Mouse (Mus musculus) c-Kit-positive CD71-negative TER-119-negative erythroid progenitor cells, embryonic 14.5 days (primary cell): ENCODE data around the gene Nod2.
"Not testable (repeated sequence)": the region's sequence is repeated elsewhere in the genome, so short reads cannot be mapped to it uniquely, and the experiment has no call there.

Experiments used
- DNase-seq: peaks from one replicate; pipeline ENCODE4 v3.0.0-alpha.2; 2013; ENCODE audit warnings: low read depth

Gene Nod2

GRCm38 (mm10) chr8:88633343-88633765 lies 13.8 kb upstream of the Nod2 start:
- DNase-seq = no peak

- DNase-seq = peak; percentile 62
Observed at GRCm38 (mm10) chr8:88635474-88636397, 11.4 kb upstream of the Nod2 start, which contains the start of gene Snx20. Snx20 (minus strand) TSS chr8:88636128.

GRCm38 (mm10) chr8:88637092-88638000 lies 9.8 kb upstream of the Nod2 start:
- DNase-seq = no peak

DNA sequence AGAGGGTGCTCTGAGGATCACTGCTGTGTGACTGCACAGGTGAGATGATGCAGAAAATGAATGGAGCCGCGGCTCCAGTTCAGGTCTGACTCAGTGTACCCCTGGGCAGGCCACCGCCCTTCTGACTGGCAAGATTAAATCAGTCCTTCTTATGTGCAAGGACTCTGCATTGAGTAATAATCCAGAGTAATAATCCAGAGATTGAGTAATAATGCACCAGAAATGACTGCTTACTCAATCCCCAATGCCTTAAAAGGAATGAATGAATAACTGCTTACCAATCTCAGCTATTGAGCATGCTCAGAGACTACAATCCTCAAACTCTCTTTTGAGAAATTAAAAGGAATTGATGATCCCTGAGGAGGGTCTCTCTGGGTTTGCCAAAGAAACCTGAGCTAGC lies 8.2 kb upstream of the Nod2 start:
- DNase-seq = no peak

DNA sequence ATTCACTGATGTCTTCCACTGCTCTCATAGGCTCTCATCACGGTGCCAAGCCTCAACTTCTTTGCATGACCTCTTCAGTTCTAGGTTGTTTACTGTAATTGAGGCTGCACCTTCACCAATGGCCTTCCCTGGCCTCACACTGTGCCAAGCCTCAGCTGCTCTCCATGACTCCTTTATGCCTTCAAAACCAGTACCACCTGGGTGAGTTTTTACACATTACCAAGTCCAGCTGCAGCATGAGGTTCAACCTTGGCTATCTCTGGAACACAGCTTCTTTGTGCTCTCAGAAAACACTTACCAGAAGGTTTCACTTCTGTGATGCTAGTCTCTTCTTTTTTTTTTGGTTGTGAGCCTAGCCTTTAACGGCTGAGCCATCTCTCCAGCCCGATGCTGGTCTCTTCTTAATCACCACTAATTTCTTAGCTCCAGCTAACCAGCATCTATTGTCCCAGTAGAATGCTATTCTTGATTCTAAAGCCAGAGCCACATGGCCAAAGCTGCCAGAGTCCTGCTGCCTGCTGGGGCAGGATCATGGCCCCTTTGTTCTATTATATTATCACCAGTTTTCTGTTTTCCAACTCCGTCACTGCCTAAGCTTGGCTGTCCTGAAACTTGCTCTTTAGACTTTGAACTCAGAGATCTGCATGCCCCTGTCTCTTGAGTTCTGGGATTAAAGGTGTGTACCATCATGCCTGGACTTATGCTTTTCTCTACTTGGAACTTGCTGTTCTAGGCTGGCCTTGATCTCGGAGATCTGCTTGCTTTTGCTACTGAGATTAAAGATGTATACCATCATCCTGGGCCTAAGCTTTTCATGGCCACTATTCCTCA lies 4.2 kb upstream of the Nod2 start:
- no peak for DNase-seq

- no peak for DNase-seq
Observed at GRCm38 (mm10) chr8:88648322-88648721, 1.2 kb downstream of the Nod2 start.

DNA sequence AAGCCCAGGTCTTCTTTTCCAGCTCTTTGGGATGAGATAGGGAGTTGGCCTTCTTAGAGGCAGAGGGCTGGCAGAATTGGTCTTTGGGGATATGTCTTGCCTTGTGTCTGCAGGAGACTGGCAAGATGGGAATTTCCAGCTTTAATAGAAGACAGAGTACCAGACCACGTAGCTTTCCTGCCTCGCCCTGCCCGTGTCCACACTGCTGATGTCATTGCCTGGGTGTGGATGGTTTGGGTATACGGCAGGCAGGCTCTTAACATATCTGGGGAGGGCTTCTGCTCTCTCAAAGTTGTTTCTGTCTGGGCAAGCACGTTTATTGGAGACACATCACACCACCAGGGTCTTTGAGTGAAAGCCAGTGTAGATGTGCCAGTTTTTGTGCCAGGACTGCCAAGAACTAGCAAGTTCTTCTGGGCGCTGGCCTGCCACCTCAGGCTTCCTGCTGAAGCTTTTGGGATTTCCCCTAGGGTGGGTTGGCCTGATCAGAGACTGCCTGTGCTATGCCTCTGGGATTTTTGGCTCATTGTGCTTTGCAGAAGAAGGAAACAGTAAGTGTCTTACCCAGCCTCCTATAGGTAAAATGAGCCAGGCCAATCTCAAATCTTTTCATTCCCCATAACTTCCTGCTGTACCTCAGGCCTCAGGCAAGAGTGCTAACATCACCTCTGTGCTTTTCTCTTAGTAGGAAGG lies 3.0 kb downstream of the Nod2 start:
- DNase-seq = no peak

DNA sequence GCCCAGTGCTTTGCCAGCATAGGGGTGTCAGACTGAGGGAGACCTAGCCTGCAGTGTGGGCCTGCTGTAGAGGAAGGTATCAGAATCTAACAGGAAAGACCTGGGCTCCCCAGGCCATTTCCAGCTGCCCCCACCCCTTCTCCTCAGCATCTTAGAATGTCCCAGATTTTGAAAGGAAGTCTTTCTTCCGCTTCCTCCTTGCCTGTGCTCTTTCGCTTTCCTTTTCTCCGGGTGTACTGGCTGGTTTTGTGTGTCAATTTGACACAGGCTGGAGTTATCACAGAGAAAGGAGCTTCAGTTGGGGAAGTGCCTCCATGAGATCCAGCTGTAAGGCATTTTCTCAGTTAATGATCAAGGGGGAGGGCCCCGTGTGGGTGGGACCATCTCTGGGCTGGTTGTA lies 4.0 kb downstream of the Nod2 start:
- not testable (repeated sequence) for DNase-seq

DNA sequence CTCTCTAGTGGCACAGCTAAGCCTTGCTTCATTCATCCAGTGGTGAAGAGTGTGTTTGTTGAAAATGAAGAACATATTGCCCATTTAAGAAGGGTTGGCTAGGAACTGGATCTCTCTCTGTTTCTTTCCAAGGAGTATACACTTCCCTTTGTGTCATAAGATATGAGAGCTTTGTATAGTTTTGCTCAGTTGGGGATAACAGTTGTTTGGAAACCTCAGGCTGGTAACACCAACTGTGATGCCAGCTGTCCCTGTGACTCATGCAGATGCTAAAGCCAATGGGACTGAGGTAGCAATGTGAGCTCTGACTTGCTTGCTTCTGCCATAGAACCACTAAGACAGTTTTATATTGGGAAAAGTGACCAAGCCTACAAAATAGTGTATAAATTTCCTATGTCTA lies 8.2 kb downstream of the Nod2 start:
- no peak for DNase-seq

- no peak for DNase-seq
Observed at GRCm38 (mm10) chr8:88659873-88660272, 12.8 kb downstream of the Nod2 start.

DNA sequence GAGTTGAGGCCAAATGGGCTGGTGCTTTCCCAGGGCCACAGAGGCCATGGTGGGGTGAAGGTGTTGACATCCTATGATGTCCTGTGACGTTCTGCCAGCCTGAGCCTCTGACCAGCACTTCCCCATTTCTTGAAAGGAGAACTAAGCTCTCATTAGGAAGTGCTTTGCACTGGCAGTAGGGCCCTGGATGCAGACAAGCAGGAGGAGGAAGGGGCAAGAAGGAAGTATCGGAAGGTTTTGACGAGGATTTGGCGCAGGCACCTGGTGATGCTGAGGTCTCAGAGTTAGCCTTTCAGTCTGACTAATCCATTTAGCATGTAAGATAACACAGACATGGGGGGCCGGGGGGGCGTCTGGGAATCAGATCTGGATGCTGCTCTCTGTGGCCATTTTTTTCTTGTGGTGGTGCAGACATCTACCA lies 15.3 kb downstream of the Nod2 start:
- peak; percentile 39 for DNase-seq

DNA sequence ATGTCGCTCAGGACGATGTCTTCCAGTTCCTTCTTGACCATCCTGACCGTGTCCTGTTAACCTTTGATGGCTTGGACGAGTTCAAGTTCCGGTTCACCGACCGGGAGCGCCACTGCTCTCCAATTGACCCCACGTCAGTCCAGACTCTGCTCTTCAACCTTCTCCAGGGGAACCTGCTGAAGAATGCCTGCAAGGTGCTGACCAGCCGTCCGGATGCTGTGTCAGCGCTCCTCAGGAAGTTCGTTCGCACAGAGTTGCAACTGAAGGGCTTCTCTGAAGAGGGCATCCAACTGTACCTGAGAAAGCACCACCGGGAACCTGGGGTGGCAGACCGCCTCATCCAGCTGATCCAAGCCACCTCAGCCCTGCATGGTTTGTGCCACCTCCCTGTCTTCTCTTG lies 17.0 kb downstream of the Nod2 start:
- no peak for DNase-seq

DNA sequence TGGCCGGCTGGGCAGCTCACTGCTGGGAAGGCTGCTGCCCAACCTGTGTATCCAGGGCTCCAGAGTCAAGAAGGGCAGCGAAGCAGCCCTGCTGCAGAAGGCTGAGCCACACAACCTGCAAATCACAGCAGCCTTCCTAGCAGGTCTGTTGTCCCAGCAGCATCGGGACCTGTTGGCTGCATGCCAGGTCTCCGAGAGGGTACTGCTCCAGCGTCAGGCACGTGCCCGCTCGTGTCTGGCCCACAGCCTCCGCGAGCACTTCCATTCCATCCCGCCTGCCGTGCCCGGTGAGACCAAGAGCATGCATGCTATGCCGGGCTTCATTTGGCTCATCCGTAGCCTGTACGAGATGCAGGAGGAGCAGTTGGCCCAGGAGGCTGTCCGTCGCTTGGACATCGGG lies 17.8 kb downstream of the Nod2 start:
- DNase-seq = no peak

GRCm38 (mm10) chr8:88666435-88666834 lies 19.3 kb downstream of the Nod2 start:
- DNase-seq = no peak

DNA sequence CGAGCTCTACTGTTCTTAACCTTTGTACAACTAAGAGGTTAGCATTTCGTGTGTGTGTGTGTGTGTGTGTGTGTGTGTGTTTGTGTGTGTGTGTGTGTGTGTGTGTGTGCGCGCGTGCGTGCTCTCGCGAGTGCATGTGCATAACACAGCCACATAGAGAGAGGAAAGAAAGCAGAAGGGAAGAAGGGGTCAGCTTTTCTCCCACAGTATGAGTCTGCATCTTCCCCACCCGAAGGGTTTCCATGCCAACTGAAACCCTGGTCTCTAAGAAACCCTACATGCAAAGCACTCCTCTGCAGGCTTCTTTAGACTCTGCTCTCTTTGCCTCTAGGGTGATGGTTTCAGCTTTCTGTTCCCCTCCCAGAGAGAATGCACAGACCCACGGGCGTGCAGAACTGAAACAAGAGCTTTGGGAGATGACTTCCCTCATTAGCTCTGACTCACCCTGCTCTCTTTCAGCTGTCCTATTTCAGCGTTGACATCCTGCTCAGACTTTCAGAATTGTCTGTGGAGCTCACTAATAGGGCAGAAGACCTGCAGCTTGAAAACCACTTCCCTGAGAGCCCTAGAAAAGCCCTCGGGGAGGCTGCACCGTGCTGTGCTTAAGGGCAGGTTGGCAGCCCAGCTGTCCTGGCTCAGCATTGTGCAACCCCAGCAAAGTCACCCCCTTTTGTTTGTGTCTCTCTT lies 21.4 kb downstream of the Nod2 start:
- peak; percentile 63 for DNase-seq

DNA sequence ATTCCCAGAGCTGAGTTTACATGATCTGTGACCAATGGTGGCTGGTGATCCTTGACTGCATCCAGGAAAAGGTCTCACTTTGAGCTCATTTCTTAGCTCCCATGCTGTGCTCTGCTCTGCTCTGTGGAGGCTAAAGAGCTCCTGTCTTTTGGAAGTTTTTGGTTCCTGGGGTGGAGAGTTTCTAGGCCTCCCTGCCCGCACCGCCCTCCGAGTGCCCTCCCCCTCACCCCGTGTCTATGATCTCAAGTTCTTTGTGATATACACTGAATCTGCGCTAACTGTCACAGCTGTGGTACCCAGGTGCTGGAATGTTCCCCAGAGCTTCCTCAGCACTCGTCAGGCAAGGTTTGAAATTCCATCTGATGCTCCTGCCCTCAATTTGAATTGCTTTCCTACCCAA lies 23.7 kb downstream of the Nod2 start:
- DNase-seq = no peak

DNA sequence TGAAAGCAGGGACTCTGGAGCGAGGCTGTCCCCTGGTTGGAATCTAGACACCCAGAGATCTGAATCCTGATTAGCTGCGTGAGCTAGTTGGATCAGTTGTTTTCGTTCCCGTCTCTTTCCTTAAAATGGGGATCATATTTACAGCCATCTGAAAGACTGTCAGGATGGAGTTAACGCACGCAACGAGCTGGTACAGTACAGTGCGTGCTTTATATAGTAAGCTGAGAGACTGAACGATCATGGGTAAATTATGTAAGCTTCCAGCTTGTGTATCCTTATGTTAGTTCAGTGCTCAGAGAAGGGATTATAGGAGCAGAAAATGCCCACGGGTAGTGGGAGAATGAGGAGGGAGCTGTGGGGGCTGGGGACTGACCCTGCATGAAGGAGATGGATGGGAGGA lies 24.5 kb downstream of the Nod2 start:
- no peak for DNase-seq

- no peak for DNase-seq
Observed at GRCm38 (mm10) chr8:88673859-88674258, 26.7 kb downstream of the Nod2 start.

GRCm38 (mm10) chr8:88675372-88676165 lies 28.5 kb downstream of the Nod2 start:
- no peak for DNase-seq

DNA sequence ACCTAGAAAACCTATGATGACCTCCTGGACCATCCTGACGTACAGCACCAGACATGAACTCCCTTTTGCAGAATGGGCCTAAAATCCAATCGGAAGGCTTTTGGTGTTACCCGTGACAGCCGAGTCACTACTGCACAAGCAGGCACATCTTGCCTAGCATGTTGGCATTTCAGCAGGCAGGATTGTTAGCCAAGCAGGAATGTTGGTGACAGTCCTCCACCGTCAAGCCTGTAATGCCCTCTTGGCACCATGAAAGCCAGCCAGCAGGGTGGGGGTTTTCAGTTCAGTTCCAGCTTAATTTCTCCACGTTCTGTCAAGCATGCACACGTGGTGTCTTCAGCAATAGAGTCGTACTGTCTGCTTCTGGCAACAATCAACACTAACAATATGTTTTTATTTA lies 30.0 kb downstream of the Nod2 start:
- DNase-seq = no peak
